Mouse (Mus musculus) liver, embryonic 14.5 days (tissue): ENCODE results near the gene Hoxa5. TPM values are rescaled to one million over a fixed set of nuclear protein-coding genes. Genes with fewer than 3 reads are reported as not detected.
A peak's percentile ranks its signal among the peaks of the same experiment; 100 is the strongest.

ENCODE experiments used
- ATAC-seq: fragments of 200-750 bp; cut with Nextera tagmentation; 2 replicates; pipeline ENCODE4 v1.8.0; 2017; ENCODE audit warnings: moderate number of reproducible peaks, mild to moderate bottlenecking, moderate library complexity; ENCODE audit not compliant: insufficient read depth
- DNase-seq, 3 experiments: peaks; one replicate each; pipeline ENCODE4 v3.0.0-alpha.2; 2012 to 2013; ENCODE audit warnings: low read depth in 3 of 3, low spot score in 3 of 3
- H3K27ac ChIP-seq: fragments of 300-500 bp; sonication (generic); 2 replicates; pipeline ENCODE4 v1.5.1; 2014; ENCODE audit warnings: moderate library complexity, mild to moderate bottlenecking, control low read depth, inconsistent platforms
- H3K27me3 ChIP-seq: fragments of 300-500 bp; sonication (generic); 2 replicates; pipeline ENCODE4 v1.6.1; 2014; ENCODE audit warnings: mild to moderate bottlenecking, low read length, moderate library complexity; ENCODE audit not compliant: control insufficient read depth, insufficient read depth
- H3K36me3 ChIP-seq: fragments of 300-500 bp; sonication (generic); replicated peaks from 2 replicates; pipeline ENCODE4 v1.6.1; 2014; ENCODE audit warnings: low read depth; ENCODE audit not compliant: control insufficient read depth, insufficient read depth
- H3K4me1 ChIP-seq, 2 experiments: fragments of 200-500 bp in 1 of 2; fragments of 300-500 bp in 1 of 2; sonication (generic) in 1 of 2; replicated peaks; 2 replicates each; pipeline ENCODE4 v1.6.1; 2012 to 2014; ENCODE audit warnings: antibody characterized with exemption in 1 of 2, inconsistent platforms in 1 of 2, low read length in 1 of 2; ENCODE audit not compliant: control insufficient read depth in 2 of 2, insufficient read depth in 2 of 2
- H3K4me2 ChIP-seq: fragments of 300-500 bp; sonication (generic); 2 replicates; pipeline ENCODE4 v1.6.1; 2014; ENCODE audit warnings: low read depth, mild to moderate bottlenecking, control low read depth, moderate library complexity
- H3K4me3 ChIP-seq, 2 experiments: fragments of 200-500 bp in 1 of 2; fragments of 300-500 bp in 1 of 2; sonication (generic) in 1 of 2; 2 replicates each; pipeline ENCODE4 v1.5.1; 2012 to 2014; ENCODE audit warnings: low read depth in 2 of 2, low read length in 2 of 2, mild to moderate bottlenecking in 2 of 2, control low read depth in 1 of 2, inconsistent platforms in 1 of 2, moderate library complexity in 1 of 2; ENCODE audit not compliant: insufficient read depth in 1 of 2
- H3K9ac ChIP-seq: fragments of 300-500 bp; sonication (generic); replicated peaks from 2 replicates; pipeline ENCODE4 v1.6.1; 2014; ENCODE audit warnings: mild to moderate bottlenecking, control low read depth, moderate library complexity
- H3K9me3 ChIP-seq: fragments of 300-500 bp; sonication (generic); 2 replicates; pipeline ENCODE4 v1.6.1; 2016; ENCODE audit warnings: low read length, mixed read lengths; ENCODE audit not compliant: control insufficient read depth
- CTCF ChIP-seq: IDR thresholded peaks from 2 replicates; pipeline ENCODE4 v1.5.1; 2016; ENCODE audit warnings: antibody characterized with exemption, low read depth, control low read depth
- EP300 ChIP-seq: IDR thresholded peaks from 2 replicates; pipeline ENCODE4 v1.6.1; 2016; ENCODE audit warnings: antibody characterized with exemption, low read depth
- WGBS: fragments of 180-500 bp; shearing (Covaris S2); extraction: QIAGEN DNeasy Blood & Tissue Kit; methylation state at CpG from one replicate; pipeline ENCODE4 v1.1.7; 2014; ENCODE audit not compliant: insufficient replicate concordance; 5-methylcytosine and 5-hydroxymethylcytosine counted together
- polyA plus RNA-seq, 2 experiments: library from polyadenylated mRNA; depleted of rRNA in 1 of 2; stranded (reverse) in 1 of 2; unstranded in 1 of 2; fragments of >200 nt; fragmentation: Nextera tagmentation in 1 of 2; extraction: Ambion mirVana in 1 of 2; gene quantifications; 2 replicates each; pipeline versions ENCODE4 v1.2.1 to v1.2.3; 2012 to 2014

Gene Hoxa5
- polyA plus RNA-seq, 2 experiments = 0.43 to 0.52 TPM

GRCm38 (mm10) chr6:52215771-52216535 lies 11.6 kb upstream of the Hoxa5 start:
- ATAC-seq (no peak), DNase-seq (no peak)
- peaks cover 100% of the 10 kb centered on the region for H3K27me3 ChIP-seq
- no peaks in the 10 kb centered on the region for H3K9me3 ChIP-seq
- H3K4me3 ChIP-seq = no peak overlapping the region
- no peak overlapping the region for H3K9ac ChIP-seq
- no peak for TF ChIP-seq EP300
- no peak for TF ChIP-seq CTCF
- H3K4me2 ChIP-seq = no peak overlapping the region
- WGBS = 3% methylated on average over 30 of the region's 30 CpGs
- H3K27ac ChIP-seq = no peak overlapping the region
- no peaks in the 10 kb centered on the region for H3K4me1 ChIP-seq
- no peaks in the 10 kb centered on the region for H3K36me3 ChIP-seq

- Histone ChIP-seq H3K4me3 (no peak overlapping the region), H3K27ac (no peak overlapping the region), H3K36me3 (no peaks in the 10 kb centered on the region), H3K4me1 (no peaks in the 10 kb centered on the region), H3K9ac (no peak overlapping the region), H3K4me2 (no peak overlapping the region), H3K27me3 (peaks cover 99% of the 10 kb centered on the region), H3K9me3 (no peaks in the 10 kb centered on the region)
- DNase-seq = no peak
- TF ChIP-seq CTCF (no peak), EP300 (no peak)
- no peak for ATAC-seq
- 32% methylated on average over 3 of the region's 3 CpGs for WGBS
These were observed 10.7 kb upstream of the Hoxa5 start for GRCm38 (mm10) chr6:52215070-52215469.

- H3K4me3 ChIP-seq = no peak overlapping the region
- ATAC-seq = no peak
- no peak overlapping the region for H3K27ac ChIP-seq
- no peak overlapping the region for H3K9ac ChIP-seq
- H3K4me2 ChIP-seq = no peak overlapping the region
- TF ChIP-seq EP300 (no peak), CTCF (no peak)
- no peaks in the 10 kb centered on the region for H3K36me3 ChIP-seq
- H3K4me1 ChIP-seq = no peaks in the 10 kb centered on the region
- no peak for DNase-seq
- peaks cover 99% of the 10 kb centered on the region for H3K27me3 ChIP-seq
- no peaks in the 10 kb centered on the region for H3K9me3 ChIP-seq
- 20% methylated on average over 5 of the region's 5 CpGs for WGBS
These were observed 9.9 kb upstream of the Hoxa5 start for GRCm38 (mm10) chr6:52214271-52214670.

- Histone ChIP-seq H3K9ac (no peak within 1 kb of the TSS), H3K4me1 (no peaks in the 10 kb centered on the region), H3K4me3 (peak within 1 kb of the TSS; percentile 11 to 18; a peak in 3 of 4 replicates), H3K4me2 (peak within 1 kb of the TSS; percentile 32), H3K9me3 (no peaks in the 10 kb centered on the region), H3K27me3 (peaks cover 99% of the 10 kb centered on the region), H3K36me3 (no peaks in the 10 kb centered on the region), H3K27ac (no peak within 1 kb of the TSS)
- TF ChIP-seq EP300 = no peak
- no peak for TF ChIP-seq CTCF
- DNase-seq (no peak), ATAC-seq (no peak)
- 5% methylated on average over 38 of the region's 38 CpGs for WGBS
These were observed 9.0 kb upstream of the Hoxa5 start, which contains the start of the genes Hoxa3 and Gm28308 for GRCm38 (mm10) chr6:52213119-52213986. Gene Hoxa3, minus strand, starts transcription at chr6:52213336. Gene Gm28308, minus strand, starts transcription at chr6:52213339.
